Mouse (Mus musculus) neutrophil, adult 83 days (primary cell): ENCODE data around the gene Gm5294. TPM values are rescaled to one million over a fixed set of nuclear protein-coding genes. Genes with fewer than 3 reads are reported as not detected.

ENCODE experiments used
- total RNA-seq, 2 experiments: library from RNA; stranded (reverse); gene quantifications; one replicate each; pipeline ENCODE4 v1.2.4; 2023

Gm5294 gene
- total RNA-seq, result under 1 TPM in 1 of 2 experiments, not detected in 1; 0.57 TPM

GRCm38 (mm10) chr5:138819780-138820179, at the start of gene Gm5294:
Gene Gm5294 (plus strand): TSS chr5:138820080.

Other genes with a start within 250 kb of the Gm5294 start
- 10 to 100 TPM; 14.2 to 15.1 TPM for gene Zfp68, start 200.3 kb upstream of the Gm5294 start, total RNA-seq
- gene A430033K04Rik, start 197.2 kb upstream of the Gm5294 start, total RNA-seq, result 1 to 10 TPM; 1.8 to 2.1 TPM
- gene Fam20c, start 65.6 kb upstream of the Gm5294 start, total RNA-seq, result 1 to 10 TPM; 6.3 to 6.9 TPM
- gene Pdgfa, start 177.3 kb downstream of the Gm5294 start, total RNA-seq, result under 1 TPM; 0.40 to 0.81 TPM